Mouse (Mus musculus) liver, embryonic 15.5 days (tissue): ENCODE data around the gene Gm10945. TPM values are rescaled to one million over a fixed set of nuclear protein-coding genes. Genes with fewer than 3 reads are reported as not detected.

Experiments used
- ATAC-seq: fragments of 200-750 bp; cut with Nextera tagmentation; 2 replicates; pipeline ENCODE4 v1.8.0; 2017; ENCODE audit warnings: moderate number of reproducible peaks, mild to moderate bottlenecking, moderate library complexity; ENCODE audit not compliant: insufficient read depth
- H3K27ac ChIP-seq: fragments of 300-500 bp; sonication (generic); replicated peaks from 2 replicates; pipeline ENCODE4 v1.5.1; 2015; ENCODE audit warnings: mild to moderate bottlenecking, inconsistent platforms
- H3K27me3 ChIP-seq: fragments of 300-500 bp; sonication (generic); 2 replicates; pipeline ENCODE4 v1.6.1; 2015; ENCODE audit warnings: mild to moderate bottlenecking, inconsistent platforms
- H3K36me3 ChIP-seq: fragments of 300-500 bp; sonication (generic); replicated peaks from 2 replicates; pipeline ENCODE4 v1.6.1; 2015; ENCODE audit warnings: moderate library complexity, mild to moderate bottlenecking, inconsistent platforms
- H3K4me1 ChIP-seq: fragments of 300-500 bp; sonication (generic); replicated peaks from 2 replicates; pipeline ENCODE4 v1.6.1; 2015; ENCODE audit warnings: inconsistent platforms
- H3K4me2 ChIP-seq: fragments of 300-500 bp; sonication (generic); 2 replicates; pipeline ENCODE4 v1.6.1; 2015; ENCODE audit warnings: moderate library complexity, mild to moderate bottlenecking, inconsistent platforms
- H3K4me3 ChIP-seq: fragments of 300-500 bp; sonication (generic); replicated peaks from 2 replicates; pipeline ENCODE4 v1.5.1; 2015; ENCODE audit warnings: mild to moderate bottlenecking, inconsistent platforms
- H3K9ac ChIP-seq: fragments of 300-500 bp; sonication (generic); 2 replicates; pipeline ENCODE4 v1.6.1; 2015; ENCODE audit warnings: moderate library complexity, mild to moderate bottlenecking, inconsistent platforms
- H3K9me3 ChIP-seq: fragments of 300-500 bp; sonication (generic); replicated peaks from 2 replicates; pipeline ENCODE4 v1.6.1; 2016; ENCODE audit warnings: inconsistent platforms
- WGBS: fragments of 180-500 bp; shearing (Covaris S2); methylation state at CpG from one replicate; pipeline ENCODE4 v1.1.7; 2015; ENCODE audit warnings: mixed read lengths; ENCODE audit not compliant: insufficient replicate concordance; 5-methylcytosine and 5-hydroxymethylcytosine counted together
- polyA plus RNA-seq: library from polyadenylated mRNA; unstranded; fragments of >200 nt; fragmentation: Nextera tagmentation; extraction: Ambion mirVana; gene quantifications from 2 replicates; pipeline ENCODE4 v1.2.1, GENCODE M21; 2015

Gene Gm10945
- polyA plus RNA-seq: not detected in 2 replicates

DNA sequence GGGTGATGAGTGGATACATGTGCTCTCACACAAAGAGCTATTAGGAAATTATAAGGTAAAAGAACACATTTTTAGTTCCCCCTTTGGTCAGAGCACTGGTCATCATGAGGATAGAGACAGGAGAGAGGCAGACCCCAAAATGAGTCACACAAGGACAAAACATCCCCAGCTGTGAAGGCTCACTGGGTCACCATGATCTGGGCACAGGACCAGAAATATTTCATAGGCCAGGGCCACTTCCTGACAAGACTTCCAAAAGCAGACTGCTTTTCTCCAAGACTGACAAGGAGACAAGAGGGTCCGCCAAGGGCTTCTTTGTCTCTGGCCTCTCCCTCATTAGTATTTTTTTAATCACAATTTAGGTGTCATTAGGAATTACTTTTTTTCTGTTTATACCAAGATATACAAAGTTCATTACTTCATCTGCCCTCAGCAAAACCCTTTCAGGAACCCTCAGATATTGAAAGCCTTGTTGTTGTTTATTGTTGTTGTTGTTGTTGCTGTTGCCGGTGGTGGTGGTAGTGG, at the start of gene Gm10945:
TSS of gene Gm10945 (minus strand) at position 475 of the 525 bp plus-strand sequence.
- H3K9me3 ChIP-seq: no peaks in the 10 kb centered on the region
- no peaks in the 10 kb centered on the region for H3K27me3 ChIP-seq
- H3K4me1 ChIP-seq: no peaks in the 10 kb centered on the region
- ATAC-seq: no peak
- no peak within 1 kb of the TSS for H3K9ac ChIP-seq
- H3K4me3 ChIP-seq: no peak within 1 kb of the TSS
- 68% methylated on average over 2 of the region's 2 CpGs for WGBS
- H3K27ac ChIP-seq: no peak within 1 kb of the TSS
- no peaks in the 10 kb centered on the region for H3K36me3 ChIP-seq
- H3K4me2 ChIP-seq: no peak within 1 kb of the TSS

GRCm38 (mm10) chr10:6790226-6790625, 28.7 kb upstream of the Gm10945 start:
- peaks cover 9% of the 10 kb centered on the region; the same call in 1 of the 2 replicates for H3K27me3 ChIP-seq
- H3K4me1 ChIP-seq: no peaks in the 10 kb centered on the region
- no peaks in the 10 kb centered on the region for H3K9me3 ChIP-seq
- ATAC-seq: no peak
- no peak overlapping the region for H3K27ac ChIP-seq
- H3K36me3 ChIP-seq: no peaks in the 10 kb centered on the region
- no peak overlapping the region for H3K4me3 ChIP-seq
- no peak overlapping the region for H3K9ac ChIP-seq
- H3K4me2 ChIP-seq: no peak overlapping the region

DNA sequence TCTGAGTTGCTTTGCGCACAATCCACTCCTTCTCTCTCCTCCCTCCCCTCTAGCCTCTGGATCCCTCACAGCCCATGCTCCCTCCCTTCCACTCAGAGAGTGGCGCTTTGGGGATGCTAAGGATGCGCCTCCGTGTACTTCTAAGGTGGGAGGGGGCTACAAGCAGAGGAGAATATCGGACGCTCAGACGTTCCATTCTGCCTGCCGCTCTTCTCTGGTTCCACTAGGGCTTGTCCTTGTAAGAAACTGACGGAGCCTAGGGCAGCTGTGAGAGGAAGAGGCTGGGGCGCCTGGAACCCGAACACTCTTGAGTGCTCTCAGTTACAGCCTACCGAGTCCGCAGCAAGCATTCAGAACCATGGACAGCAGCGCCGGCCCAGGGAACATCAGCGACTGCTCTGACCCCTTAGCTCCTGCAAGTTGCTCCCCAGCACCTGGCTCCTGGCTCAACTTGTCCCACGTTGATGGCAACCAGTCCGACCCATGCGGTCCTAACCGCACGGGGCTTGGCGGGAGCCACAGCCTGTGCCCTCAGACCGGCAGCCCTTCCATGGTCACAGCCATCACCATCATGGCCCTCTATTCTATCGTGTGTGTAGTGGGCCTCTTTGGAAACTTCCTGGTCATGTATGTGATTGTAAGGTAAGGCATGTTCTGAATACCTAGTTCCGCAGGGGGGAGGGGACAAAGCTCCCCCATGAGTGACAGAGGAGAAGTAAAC, 27.1 kb upstream of the Gm10945 start:
- H3K4me2 ChIP-seq: no peak overlapping the region
- no peak for ATAC-seq
- no peak overlapping the region for H3K4me3 ChIP-seq
- H3K4me1 ChIP-seq: no peaks in the 10 kb centered on the region
- 4% methylated on average over 25 of the region's 25 CpGs for whole genome bisulfite sequencing
- H3K27me3 ChIP-seq: peaks cover 9% of the 10 kb centered on the region; the same call in 1 of the 2 replicates
- no peaks in the 10 kb centered on the region for H3K9me3 ChIP-seq
- no peak overlapping the region for H3K9ac ChIP-seq
- no peaks in the 10 kb centered on the region for H3K36me3 ChIP-seq
- H3K27ac ChIP-seq: no peak overlapping the region

GRCm38 (mm10) chr10:6758206-6758605, 3.4 kb downstream of the Gm10945 start, which contains the start of gene Oprm1:
TSS of gene Oprm1 (plus strand) at chr10:6758506.
- Histone ChIP-seq H3K36me3 (no peaks in the 10 kb centered on the region), H3K9ac (no peak within 1 kb of the TSS), H3K9me3 (no peaks in the 10 kb centered on the region), H3K27ac (no peak within 1 kb of the TSS), H3K4me1 (no peaks in the 10 kb centered on the region), H3K4me2 (no peak within 1 kb of the TSS), H3K27me3 (no peaks in the 10 kb centered on the region), H3K4me3 (no peak within 1 kb of the TSS)
- no peak for ATAC-seq
- 68% methylated on average over 3 of the region's 3 CpGs for WGBS

DNA sequence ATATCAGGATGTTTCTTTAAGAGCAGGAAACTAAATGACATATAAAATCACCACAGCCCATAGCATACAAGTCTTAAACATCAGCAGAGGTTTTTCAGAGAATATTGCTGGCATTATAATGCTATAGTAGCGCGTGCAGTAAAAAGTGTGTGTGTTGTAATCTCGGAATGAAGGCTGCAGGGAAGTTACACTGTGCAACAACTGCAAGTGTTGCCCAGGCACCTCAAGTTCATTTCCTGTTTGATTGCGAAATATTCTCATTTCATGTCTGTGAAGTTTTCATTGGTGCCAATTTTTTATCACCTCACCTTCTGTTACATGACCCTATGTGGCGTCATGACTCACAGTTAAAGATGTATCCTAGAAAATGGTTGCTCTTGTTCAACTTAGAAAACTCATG, 8.2 kb downstream of the Gm10945 start:
- no peak overlapping the region for H3K4me3 ChIP-seq
- H3K9ac ChIP-seq: no peak overlapping the region
- no peaks in the 10 kb centered on the region for H3K36me3 ChIP-seq
- no peak for ATAC-seq
- WGBS: 50% methylated on average over 5 of the region's 5 CpGs
- H3K27me3 ChIP-seq: no peaks in the 10 kb centered on the region
- no peak overlapping the region for H3K27ac ChIP-seq
- H3K9me3 ChIP-seq: no peaks in the 10 kb centered on the region
- H3K4me1 ChIP-seq: no peaks in the 10 kb centered on the region
- no peak overlapping the region for H3K4me2 ChIP-seq

- H3K27ac ChIP-seq: no peak overlapping the region
- H3K36me3 ChIP-seq: no peaks in the 10 kb centered on the region
- no peaks in the 10 kb centered on the region for H3K27me3 ChIP-seq
- H3K9ac ChIP-seq: no peak overlapping the region
- no peaks in the 10 kb centered on the region for H3K9me3 ChIP-seq
- H3K4me1 ChIP-seq: no peaks in the 10 kb centered on the region
- H3K4me2 ChIP-seq: no peak overlapping the region
- 71% methylated on average over 3 of the region's 3 CpGs for WGBS
- no peak for ATAC-seq
- no peak overlapping the region for H3K4me3 ChIP-seq
Observed at GRCm38 (mm10) chr10:6728469-6728868, 33.1 kb downstream of the Gm10945 start.

- H3K4me2 ChIP-seq: no peak overlapping the region
- no peaks in the 10 kb centered on the region for H3K9me3 ChIP-seq
- no peaks in the 10 kb centered on the region for H3K4me1 ChIP-seq
- no peaks in the 10 kb centered on the region for H3K27me3 ChIP-seq
- no peak overlapping the region for H3K27ac ChIP-seq
- no peak overlapping the region for H3K9ac ChIP-seq
- WGBS: 29% methylated on average over 1 of the region's 1 CpGs
- ATAC-seq: no peak
- no peak overlapping the region for H3K4me3 ChIP-seq
- no peaks in the 10 kb centered on the region for H3K36me3 ChIP-seq
Observed at GRCm38 (mm10) chr10:6723765-6724164, 37.8 kb downstream of the Gm10945 start.

- Histone ChIP-seq H3K4me3 (no peak overlapping the region), H3K9ac (no peak overlapping the region), H3K27me3 (no peaks in the 10 kb centered on the region), H3K4me1 (no peaks in the 10 kb centered on the region), H3K27ac (no peak overlapping the region), H3K4me2 (no peak overlapping the region), H3K9me3 (no peaks in the 10 kb centered on the region), H3K36me3 (no peaks in the 10 kb centered on the region)
- ATAC-seq: no peak
- WGBS: 16% methylated on average over 4 of the region's 4 CpGs
Observed at GRCm38 (mm10) chr10:6717181-6717948, 44.2 kb downstream of the Gm10945 start.

DNA sequence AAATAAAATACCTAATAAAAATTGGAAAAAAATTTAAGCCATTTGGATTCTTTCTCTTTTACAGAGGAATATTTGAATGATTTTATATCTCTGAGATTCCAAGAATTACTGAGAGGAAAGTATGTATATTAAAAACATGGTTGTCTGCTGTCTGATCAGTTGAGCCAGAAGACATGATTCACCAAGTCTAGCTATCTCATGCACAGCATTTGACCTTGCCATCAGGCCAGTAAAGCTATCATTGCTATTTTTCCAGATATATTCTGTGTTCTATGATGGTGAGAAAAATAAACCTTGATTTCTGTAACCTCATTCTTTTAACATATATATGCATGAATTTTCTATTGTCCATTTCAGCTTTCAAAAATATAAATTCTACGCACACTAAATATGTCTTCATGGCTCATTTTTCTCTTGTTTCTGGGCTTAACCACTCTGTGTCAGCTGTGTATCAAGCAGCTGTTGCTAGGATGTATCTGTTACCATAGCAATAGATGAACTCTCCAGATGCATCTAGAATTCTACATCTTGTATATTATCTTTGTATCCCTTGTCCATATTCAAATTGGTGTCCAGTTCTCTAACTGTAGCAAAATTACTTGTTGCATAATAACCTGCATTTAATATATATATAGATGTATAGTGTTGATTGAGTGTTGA, 56.2 kb downstream of the Gm10945 start:
- no peak overlapping the region for H3K4me2 ChIP-seq
- no peaks in the 10 kb centered on the region for H3K27me3 ChIP-seq
- 65% methylated on average over 1 of the region's 1 CpGs for WGBS
- H3K9ac ChIP-seq: no peak overlapping the region
- H3K36me3 ChIP-seq: no peaks in the 10 kb centered on the region
- no peaks in the 10 kb centered on the region for H3K9me3 ChIP-seq
- ATAC-seq: no peak
- H3K4me1 ChIP-seq: no peaks in the 10 kb centered on the region
- H3K4me3 ChIP-seq: no peak overlapping the region
- H3K27ac ChIP-seq: no peak overlapping the region

GRCm38 (mm10) chr10:6694218-6694850, 67.2 kb downstream of the Gm10945 start:
- ATAC-seq: no peak
- H3K4me2 ChIP-seq: no peak overlapping the region
- no peak overlapping the region for H3K4me3 ChIP-seq
- no peak overlapping the region for H3K27ac ChIP-seq
- no peaks in the 10 kb centered on the region for H3K4me1 ChIP-seq
- WGBS: 48% methylated on average over 13 of the region's 13 CpGs
- H3K27me3 ChIP-seq: no peaks in the 10 kb centered on the region
- no peaks in the 10 kb centered on the region for H3K9me3 ChIP-seq
- no peaks in the 10 kb centered on the region for H3K36me3 ChIP-seq
- no peak overlapping the region for H3K9ac ChIP-seq
